Mouse (Mus musculus) limb, embryonic 14.5 days (tissue): ENCODE data around the gene Akt1. TPM values are rescaled to one million over a fixed set of nuclear protein-coding genes. Genes with fewer than 3 reads are reported as not detected.

Experiments
- ATAC-seq: fragments of 200-750 bp; cut with Nextera tagmentation; 2 replicates; pipeline ENCODE4 v1.8.0; 2017; ENCODE audit warnings: low read depth, moderate number of reproducible peaks, moderate TSS enrichment; ENCODE audit not compliant: low FRiP score
- DNase-seq: peaks from one replicate; pipeline ENCODE4 v3.0.0-alpha.2; 2015; ENCODE audit warnings: low spot score
- H3K27ac ChIP-seq: fragments of 300-500 bp; sonication (generic); replicated peaks from 2 replicates; pipeline ENCODE4 v1.5.1; 2014; ENCODE audit warnings: low read depth, mild to moderate bottlenecking, low read length, moderate library complexity, mixed read lengths
- H3K27me3 ChIP-seq: fragments of 300-500 bp; sonication (generic); 2 replicates; pipeline ENCODE4 v1.6.1; 2014; ENCODE audit warnings: low read length, mixed read lengths; ENCODE audit not compliant: control insufficient read depth, insufficient read depth
- H3K36me3 ChIP-seq: fragments of 300-500 bp; sonication (generic); 2 replicates; pipeline ENCODE4 v1.6.1; 2014; ENCODE audit warnings: mild to moderate bottlenecking, low read length, moderate library complexity, mixed read lengths; ENCODE audit not compliant: control insufficient read depth, insufficient read depth
- H3K4me1 ChIP-seq: fragments of 300-500 bp; sonication (generic); 2 replicates; pipeline ENCODE4 v1.6.1; 2014; ENCODE audit warnings: antibody characterized with exemption, low read length, mixed read lengths; ENCODE audit not compliant: control insufficient read depth, insufficient read depth
- H3K4me2 ChIP-seq: fragments of 300-500 bp; sonication (generic); replicated peaks from 2 replicates; pipeline ENCODE4 v1.6.1; 2014; ENCODE audit warnings: low read depth, mild to moderate bottlenecking, low read length, moderate library complexity; ENCODE audit not compliant: severe bottlenecking
- H3K4me3 ChIP-seq: fragments of 300-500 bp; sonication (generic); replicated peaks from 2 replicates; pipeline ENCODE4 v1.5.1; 2014; ENCODE audit warnings: low read length
- H3K9ac ChIP-seq: fragments of 300-500 bp; sonication (generic); 2 replicates; pipeline ENCODE4 v1.6.1; 2014; ENCODE audit warnings: mild to moderate bottlenecking, low read depth, low read length, moderate library complexity; ENCODE audit not compliant: severe bottlenecking
- H3K9me3 ChIP-seq: fragments of 300-500 bp; sonication (generic); 2 replicates; pipeline ENCODE4 v1.6.1; 2016; ENCODE audit warnings: low read length; ENCODE audit not compliant: control insufficient read depth
- POLR2A ChIP-seq: fragments of 200-500 bp; IDR thresholded peaks from 2 replicates; pipeline ENCODE4 v1.8.0; 2012; ENCODE audit warnings: inconsistent platforms, mild to moderate bottlenecking, moderate library complexity, borderline replicate concordance; ENCODE audit not compliant: insufficient read depth, insufficient read length; ENCODE audit errors: extremely low read depth
- WGBS: fragments of 180-500 bp; shearing (Covaris S2); extraction: QIAGEN DNeasy Blood & Tissue Kit; methylation state at CpG from one replicate; pipeline ENCODE4 v1.1.7; 2014; 5-methylcytosine and 5-hydroxymethylcytosine counted together
- polyA plus RNA-seq, 2 experiments: library from polyadenylated mRNA; depleted of rRNA in 1 of 2; stranded (reverse) in 1 of 2; unstranded in 1 of 2; fragments of >200 nt; fragmentation: Nextera tagmentation in 1 of 2; extraction: Ambion mirVana in 1 of 2; gene quantifications; 2 replicates each; pipeline versions ENCODE4 v1.2.1 to v1.2.3; 2012 to 2014

The Akt1 gene
- polyA plus RNA-seq, 2 experiments = 148 to 305 TPM

DNA sequence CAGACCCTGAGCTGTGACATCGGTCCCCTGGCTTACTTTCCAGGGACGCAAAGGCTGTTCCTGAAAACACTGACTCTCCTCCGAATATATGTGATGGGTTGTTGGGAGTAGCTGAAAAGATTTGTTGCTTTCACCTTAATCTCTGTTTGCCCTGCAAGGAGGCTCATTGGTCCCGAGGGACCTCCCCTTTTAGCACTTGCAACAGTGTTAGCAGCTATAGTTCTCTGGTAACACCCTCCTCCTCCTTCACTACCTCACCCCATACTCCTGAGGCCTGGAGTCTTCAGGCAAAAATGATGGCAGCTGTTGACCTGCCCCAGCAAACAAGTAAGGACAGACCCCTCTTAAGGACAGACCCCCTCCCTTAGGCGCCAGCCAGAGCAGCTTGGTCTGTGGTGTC, 44.3 kb upstream of the Akt1 start:
- Histone ChIP-seq H3K4me1 (peaks cover 18% of the 10 kb centered on the region; the same call in 1 of the 2 replicates), H3K36me3 (no peaks in the 10 kb centered on the region), H3K9ac (no peak overlapping the region), H3K9me3 (no peaks in the 10 kb centered on the region), H3K4me3 (no peak overlapping the region), H3K27ac (no peak overlapping the region), H3K4me2 (no peak overlapping the region), H3K27me3 (no peaks in the 10 kb centered on the region)
- ATAC-seq (no peak), DNase-seq (no peak)
- WGBS = 43% methylated on average over 5 of the region's 5 CpGs
- TF ChIP-seq POLR2A = no peak

DNA sequence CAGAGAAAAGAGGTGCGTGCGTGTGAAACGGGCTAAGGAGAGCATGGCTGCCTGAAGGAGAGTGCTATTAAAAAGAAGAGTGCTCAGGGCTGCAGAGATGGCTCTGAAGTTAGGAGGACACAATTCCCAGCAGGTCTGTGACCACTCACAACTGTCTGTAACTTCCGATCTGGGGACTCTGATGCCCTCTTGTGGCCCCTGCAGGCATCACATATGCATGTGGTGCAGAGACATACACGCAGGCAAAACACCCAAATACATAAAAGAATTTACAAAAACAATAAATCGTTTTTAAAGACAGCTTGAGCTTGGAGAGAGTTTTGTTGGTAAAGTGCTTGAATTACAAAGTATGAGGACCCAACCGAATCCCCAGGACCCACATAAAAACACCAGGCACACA, 42.5 kb upstream of the Akt1 start:
- DNase-seq (peak; percentile 25), ATAC-seq (no peak)
- 28% methylated on average over 7 of the region's 7 CpGs for WGBS
- no peak overlapping the region for H3K27ac ChIP-seq
- no peak for TF ChIP-seq POLR2A
- H3K4me3 ChIP-seq = no peak overlapping the region
- H3K27me3 ChIP-seq = no peaks in the 10 kb centered on the region
- no peaks in the 10 kb centered on the region for H3K36me3 ChIP-seq
- no peaks in the 10 kb centered on the region for H3K9me3 ChIP-seq
- H3K9ac ChIP-seq = no peak overlapping the region
- no peak overlapping the region for H3K4me2 ChIP-seq
- peaks cover 12% of the 10 kb centered on the region; the same call in 1 of the 2 replicates for H3K4me1 ChIP-seq

DNA sequence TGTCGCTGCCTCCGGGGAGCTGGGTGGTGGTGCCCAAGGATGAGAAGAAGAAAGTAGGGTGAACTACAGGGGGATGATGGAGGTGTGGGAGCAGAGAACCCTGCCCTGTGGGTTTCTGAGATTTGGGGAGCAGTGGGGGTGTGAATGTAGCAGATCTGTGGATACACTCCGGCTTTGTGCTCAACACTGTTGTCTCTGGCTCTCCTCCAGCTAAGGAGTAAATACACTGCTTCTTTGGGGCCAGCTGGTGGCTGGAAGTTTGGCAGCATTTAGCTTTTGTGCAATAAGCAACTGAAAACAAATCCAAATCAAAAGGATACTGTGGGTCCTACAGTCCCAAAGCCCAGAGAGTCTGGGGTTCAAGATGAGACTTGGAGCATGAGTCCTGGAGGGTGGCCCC, 39.3 kb upstream of the Akt1 start:
- H3K4me1 ChIP-seq = peaks cover 4% of the 10 kb centered on the region; the same call in 1 of the 2 replicates
- H3K27me3 ChIP-seq = no peaks in the 10 kb centered on the region
- H3K36me3 ChIP-seq = no peaks in the 10 kb centered on the region
- no peak overlapping the region for H3K4me2 ChIP-seq
- H3K9me3 ChIP-seq = no peaks in the 10 kb centered on the region
- peak; percentile 60 for DNase-seq
- no peak overlapping the region for H3K9ac ChIP-seq
- no peak overlapping the region for H3K4me3 ChIP-seq
- no peak for ATAC-seq
- TF ChIP-seq POLR2A = no peak
- H3K27ac ChIP-seq = peak overlapping the region; percentile 58
- 62% methylated on average over 3 of the region's 3 CpGs for WGBS

DNA sequence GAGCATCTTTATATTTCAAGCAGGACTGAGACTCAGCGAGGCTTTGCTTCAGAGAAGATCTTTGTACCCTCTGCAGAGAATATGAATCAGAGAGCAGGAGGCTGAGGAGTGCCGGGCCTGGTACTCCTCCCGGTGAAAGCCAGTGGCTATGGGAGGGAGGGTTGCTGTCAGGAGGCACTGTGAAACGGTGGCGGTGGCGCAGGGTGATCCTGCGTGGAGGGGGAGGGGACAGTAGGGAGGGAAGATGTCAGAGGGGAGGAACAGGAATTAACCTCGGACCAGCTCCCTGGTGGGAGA, 32.8 kb upstream of the Akt1 start:
- TF ChIP-seq POLR2A = no peak
- Histone ChIP-seq H3K9me3 (no peaks in the 10 kb centered on the region), H3K4me3 (no peak overlapping the region), H3K4me1 (no peaks in the 10 kb centered on the region), H3K4me2 (no peak overlapping the region), H3K27me3 (no peaks in the 10 kb centered on the region), H3K27ac (no peak overlapping the region), H3K36me3 (no peaks in the 10 kb centered on the region), H3K9ac (no peak overlapping the region)
- DNase-seq (no peak), ATAC-seq (no peak)
- WGBS = 24% methylated on average over 8 of the region's 8 CpGs

DNA sequence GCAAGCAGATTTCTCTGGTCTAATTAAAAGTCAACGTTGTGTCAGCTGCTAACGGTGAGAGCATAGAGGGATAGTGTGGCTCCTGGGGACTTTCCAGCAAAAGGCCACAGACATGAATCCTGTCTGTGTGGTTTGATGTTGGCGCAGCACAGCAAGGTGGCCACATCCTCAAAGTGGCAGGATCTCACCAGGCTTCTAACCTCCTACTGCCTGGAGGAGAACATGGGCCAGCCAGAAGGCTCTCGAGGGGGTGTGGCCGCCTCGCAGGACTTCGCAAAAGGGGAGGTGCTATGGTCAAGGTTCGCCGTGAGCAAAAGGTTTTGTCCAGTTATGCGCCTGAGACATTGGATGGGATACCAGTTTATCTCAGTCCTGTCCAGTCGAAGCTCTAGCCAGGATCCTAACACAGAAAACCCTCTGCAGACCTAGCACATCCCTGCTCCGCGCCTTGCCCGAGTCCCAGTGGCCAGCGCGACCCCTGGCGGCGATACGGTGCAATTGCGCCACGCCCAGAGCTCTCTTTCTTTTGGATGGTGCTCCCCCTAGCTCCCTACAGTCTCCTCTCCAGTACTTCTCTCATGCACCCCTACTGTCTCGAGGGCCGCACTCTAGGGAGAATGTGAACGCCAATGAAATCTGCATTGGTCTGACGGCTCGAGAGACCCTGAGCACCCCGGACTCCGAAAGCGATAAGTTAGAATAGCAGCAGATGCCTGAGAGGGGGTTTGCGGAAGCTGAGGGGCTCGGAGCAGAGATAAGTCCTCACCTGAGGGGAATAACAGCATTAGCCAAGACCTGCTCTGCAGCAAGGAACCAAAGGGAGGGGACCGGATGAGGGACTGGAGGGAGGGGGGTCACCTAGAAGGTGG, 32.3 kb upstream of the Akt1 start:
- 11% methylated on average over 32 of the region's 32 CpGs for WGBS
- H3K27me3 ChIP-seq = no peaks in the 10 kb centered on the region
- H3K36me3 ChIP-seq = no peaks in the 10 kb centered on the region
- no peak overlapping the region for H3K27ac ChIP-seq
- H3K4me2 ChIP-seq = peak overlapping the region; percentile 49
- H3K9me3 ChIP-seq = no peaks in the 10 kb centered on the region
- no peak overlapping the region; the same call in 1 of the 2 replicates for H3K9ac ChIP-seq
- H3K4me1 ChIP-seq = no peaks in the 10 kb centered on the region
- ATAC-seq (peak; percentile 83; the same call in 1 of the 2 replicates), DNase-seq (peak; percentile 81)
- no peak for TF ChIP-seq POLR2A
- peak overlapping the region; percentile 23 for H3K4me3 ChIP-seq
